Mouse (Mus musculus) cerebellum, adult 11-12 months (tissue): ENCODE data around the gene Il6st.

Source experiments
- DNase-seq: peaks from one replicate; pipeline ENCODE4 v3.0.0; 2022

The Il6st gene

DNA sequence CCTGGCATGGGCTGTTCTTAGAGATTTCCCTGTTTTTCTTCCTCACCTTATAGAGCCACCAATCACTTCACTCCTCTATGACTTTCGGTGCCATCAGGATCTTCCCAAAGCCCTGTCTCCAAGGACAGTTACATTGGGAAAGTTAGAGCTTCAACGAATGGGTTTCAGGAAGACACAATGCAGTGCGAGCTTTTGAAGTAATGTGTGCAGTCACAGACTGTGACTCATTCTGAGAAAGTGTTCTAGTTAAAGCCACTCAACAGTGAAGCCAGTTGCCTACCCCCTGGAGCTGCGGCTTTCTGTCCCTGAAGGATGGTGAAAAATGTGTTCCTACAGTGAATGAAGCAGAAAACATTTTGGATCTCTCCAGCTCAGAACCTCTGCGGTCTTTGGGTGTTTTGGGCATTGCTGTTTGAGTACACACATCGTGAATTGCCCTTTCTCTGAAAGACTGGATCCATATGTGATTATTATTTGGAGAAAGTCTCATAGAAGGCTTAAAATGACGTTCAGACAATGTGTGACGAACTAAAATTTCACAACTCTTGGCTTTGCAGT is 16.7 kb upstream of the Il6st start:
- DNase-seq, result no peak

DNA sequence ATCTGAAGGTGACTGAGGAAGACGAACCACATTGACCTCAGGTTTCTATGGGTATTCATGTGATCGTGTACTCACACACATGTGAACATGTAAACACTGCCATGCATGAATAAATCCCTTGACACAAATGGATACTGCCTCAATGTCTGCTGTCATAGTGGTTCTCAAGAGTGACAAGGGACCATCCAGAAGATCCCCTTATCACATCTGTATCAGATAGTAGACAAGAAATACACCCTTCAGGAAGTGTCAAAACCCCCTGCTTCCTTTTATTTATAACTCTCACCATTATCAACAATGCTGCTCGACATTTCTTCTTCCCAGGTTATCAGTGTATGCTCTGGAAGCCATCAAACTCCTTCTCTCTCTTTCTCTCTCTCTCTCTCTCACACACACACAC is 13.7 kb upstream of the Il6st start:
- DNase-seq, result no peak

DNA sequence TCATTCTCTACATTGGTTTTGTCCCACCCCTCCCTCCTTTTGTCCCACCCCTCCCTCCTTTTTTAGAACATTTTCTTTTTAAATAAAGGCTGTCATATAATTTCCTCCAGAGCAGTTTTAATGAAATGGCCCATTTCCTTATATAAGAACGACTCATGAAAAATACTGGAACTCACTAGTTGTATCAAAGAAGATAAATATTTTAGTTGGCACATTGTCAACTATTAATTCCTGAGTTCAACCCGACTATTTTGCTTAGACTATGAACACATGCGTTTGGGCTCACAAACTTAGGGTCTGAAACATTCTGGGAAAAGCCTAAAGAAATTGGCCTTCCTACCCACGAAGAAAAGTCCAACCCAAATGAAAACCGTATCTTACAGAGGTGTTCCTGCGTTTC is 6.5 kb upstream of the Il6st start:
- no peak for DNase-seq

DNA sequence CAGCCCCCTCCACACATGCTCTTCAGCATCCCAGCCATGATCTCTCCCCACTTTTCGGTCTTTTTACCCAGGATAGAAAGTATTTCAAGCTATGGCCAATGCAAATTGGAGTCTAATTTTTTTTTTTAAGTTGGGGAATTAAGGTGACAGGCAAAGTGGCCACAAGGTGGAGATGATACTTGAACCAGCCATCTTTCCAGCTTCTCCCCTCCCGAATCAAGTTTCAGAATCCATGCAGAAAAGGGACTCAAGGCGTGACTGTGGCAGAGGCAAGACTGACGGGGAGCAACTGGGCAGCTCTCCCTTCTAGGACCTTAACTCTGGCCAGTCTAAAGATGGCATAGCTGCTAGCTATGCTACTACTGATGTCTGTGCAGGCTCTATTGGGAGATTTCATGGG is 5.9 kb upstream of the Il6st start:
- no peak for DNase-seq

DNA sequence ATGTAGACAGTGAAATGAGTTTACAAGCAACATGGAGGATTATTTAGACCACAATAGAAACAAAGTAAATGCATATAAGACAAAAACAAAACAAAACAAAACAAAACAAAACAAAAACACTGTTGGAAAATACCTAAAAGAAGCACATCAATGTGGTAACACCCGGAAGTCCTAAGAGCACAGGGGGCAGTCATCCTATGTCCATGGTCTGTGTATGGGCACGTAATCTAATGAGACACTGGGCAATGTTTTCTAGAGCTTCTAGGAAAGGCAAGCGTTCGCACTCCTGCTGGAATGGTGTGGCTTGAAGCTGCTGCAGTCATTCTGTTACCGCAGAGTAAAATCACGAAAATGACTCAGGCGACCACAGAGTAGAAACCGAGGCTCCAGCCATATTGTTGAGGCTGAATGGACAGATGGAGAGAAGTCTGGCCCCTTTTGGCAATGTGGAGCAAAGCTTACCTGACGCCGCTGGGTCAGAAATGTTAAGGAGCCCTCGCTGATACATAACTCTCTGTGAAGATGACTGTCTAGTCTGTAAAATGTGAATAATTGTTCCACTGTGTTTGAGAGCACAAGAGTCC is 5.3 kb upstream of the Il6st start:
- no peak for DNase-seq

DNA sequence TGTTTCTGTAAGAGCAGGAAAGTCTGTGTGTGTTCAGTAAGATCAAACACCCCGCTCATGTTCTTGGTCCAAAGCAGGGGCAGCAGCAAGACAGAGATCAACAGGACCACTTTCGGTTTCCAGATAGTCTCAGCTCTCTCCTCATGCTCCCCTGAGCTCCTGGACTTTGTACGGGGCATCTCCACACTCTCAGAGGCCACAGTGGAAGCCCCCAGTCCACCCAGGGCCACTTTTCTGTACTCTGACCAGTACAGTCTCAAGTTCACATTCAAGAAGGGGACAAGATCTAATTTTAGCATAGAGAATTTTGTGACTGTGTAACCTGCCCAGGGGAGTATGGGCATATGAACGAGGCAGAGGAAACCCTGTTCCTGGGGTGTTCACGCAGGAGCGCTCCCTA is 3.9 kb upstream of the Il6st start:
- no peak for DNase-seq

DNA sequence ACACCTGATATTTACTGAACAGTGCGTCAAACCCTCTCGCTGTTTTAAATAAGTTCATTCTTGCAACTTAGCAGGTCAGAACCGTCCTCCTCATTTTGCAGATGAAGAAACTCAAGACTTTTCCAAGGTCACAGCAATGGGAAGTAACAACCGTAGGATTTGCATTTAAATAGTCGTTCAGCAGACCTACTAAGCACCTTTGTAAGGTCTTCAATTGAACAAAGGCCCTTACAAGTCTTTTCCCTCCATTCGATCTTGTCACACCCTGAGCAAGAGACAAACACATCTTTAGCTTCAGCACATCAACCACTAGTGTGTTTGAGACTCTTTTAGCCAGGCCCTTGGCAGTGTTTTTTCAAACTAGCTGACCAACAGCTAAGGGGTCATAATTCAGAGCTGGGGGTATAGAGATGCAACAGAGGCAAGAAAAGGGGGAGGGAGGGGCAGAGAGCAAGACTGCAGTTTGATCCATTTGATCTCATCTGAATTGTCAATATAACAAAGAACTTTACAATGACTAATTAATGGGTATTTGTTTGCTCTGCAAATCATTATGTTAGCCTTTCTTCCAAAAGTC is 1.4 kb upstream of the Il6st start:
- no peak for DNase-seq

DNA sequence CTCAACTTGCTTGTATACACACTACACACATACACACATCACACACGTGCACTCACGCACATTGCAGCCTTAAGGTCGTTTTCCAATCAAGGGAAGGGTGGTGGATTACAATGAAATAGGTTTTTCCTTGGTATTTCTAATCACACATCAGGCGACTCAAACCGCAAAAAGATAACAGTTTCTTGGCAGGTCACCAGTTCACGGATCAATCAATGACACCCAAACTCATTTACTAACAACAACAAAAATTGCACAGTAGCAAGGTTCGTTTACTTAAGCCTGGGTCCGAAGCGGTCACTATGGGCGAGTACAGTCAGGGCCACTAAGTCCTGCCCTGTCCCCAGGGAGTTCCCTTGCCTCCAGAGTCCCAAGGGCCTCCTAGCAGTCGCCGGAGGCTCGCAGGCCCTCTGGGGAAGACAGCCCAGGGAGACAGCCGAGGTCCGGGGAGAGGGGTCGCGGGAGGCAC is 500 bp upstream of the Il6st start:
- DNase-seq, result no peak

DNA sequence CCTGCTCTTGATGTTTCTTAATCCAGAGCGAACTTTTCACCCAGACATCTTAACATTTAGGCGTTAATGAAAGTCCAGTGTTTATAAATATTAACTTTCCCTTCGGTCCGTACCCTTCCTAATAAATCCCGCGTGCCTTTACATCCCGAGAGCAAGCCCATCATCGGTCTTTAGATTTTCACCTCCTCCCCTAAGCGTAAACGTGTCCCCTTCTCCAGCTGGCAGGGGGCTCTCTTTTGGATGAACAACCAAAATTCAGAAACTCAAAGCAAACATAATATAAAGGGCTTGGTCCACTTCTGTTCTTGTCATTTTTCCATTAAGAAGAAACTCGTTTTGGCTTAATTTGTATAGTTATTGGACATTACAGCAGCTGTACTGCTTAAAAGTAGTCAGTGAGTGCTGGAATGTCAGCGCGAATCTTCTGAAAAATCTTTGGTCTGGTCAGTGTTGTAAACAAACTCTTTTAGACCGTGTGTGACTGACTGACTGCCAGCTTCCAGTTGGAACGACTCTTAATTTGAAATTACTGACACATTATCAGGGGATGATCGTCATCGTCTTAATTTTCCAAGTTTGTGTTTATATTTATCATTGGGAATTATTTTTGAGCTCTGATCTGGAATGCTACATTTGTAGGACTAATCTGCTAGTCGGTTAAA is 887 bp downstream of the Il6st start:
- no peak for DNase-seq

DNA sequence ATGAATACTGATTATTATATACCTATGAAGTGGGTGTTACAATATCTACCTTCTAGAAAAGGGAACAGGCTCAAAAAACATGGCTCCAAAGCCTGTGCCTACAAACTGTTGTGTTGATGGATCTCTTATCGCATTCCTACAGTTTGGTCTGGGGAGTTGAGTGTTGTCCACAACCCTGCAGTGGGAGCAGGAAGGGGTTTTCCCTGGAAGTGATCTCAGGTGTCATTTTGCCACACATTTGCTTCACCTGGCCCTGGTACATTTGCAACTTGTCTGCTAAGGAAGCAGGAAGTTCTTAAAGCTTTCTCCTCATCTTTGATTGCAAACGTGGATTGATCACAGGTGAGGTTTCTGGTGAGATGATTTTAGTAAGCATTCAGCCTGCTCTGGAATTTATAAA is 1.7 kb downstream of the Il6st start:
- no peak for DNase-seq

DNA sequence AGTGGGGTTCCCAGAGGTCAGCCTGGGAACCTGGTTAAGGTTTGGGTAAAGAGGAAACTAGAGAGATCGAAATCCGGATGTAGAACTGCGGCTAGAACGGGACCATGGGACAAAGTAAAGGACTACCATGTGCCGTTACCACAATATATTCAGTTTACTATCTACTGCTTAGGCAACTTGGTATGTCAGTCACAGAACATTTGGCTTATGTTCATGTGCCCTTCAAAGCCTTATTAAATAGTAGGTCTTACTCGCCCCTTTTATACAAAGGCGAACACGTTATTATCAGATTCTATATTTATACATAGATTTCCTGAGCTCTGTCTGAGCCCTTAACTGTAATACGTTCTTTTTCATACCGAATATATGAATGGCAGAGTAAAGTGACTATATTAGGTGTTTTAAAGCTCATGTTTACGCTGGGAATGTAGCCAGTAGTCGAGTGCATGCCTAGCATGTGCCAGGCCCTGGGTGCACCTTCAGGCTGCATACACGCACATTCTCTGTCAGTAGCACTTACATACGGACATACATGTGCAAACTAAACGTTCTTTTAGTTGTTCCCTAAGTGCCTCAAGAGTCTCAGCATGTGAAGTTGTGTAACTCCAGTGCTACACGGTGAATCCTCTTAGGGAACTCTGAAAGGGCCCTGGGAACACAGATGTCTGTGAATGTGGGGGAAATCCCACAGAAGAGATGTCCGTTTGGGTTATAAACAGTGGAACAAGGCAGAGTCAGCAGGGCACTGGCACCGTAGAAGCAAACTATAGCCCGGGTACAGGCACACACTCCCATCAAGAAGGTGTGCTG is 2.5 kb downstream of the Il6st start:
- DNase-seq, result no peak

DNA sequence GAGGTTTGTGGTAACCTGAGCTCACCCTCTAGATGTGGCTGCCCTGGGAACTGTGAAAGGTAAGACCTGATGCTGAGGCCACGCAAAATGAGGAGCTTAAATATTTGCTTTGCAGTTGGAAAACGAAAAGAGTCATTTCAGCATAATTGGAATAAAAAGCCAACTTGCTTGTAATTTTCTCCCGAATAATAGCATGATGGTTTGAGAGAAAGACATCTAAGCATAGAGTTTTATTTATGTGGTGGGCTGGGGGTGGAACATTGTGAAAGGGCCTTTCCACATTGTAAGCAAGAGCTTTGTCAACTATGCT is 3.0 kb downstream of the Il6st start:
- no peak for DNase-seq

DNA sequence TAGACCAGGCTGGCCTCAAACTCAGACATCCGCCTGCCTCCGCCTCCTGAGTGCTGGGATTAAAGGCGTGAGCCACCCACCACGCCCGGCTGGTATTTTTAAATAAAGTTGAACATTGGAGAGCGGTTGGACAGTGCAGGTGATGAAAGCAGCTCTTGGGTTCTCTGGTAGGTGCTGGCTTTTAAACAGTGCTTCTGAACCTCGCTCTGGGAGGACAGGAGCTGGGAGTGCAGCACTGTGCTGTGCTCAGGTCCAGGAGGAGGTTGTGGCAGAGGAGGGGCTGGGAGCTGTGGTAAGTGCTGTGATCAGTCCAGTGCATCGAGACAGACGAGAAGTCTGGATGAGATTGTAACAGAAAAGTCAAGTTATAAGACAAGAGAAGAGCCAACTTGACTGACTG is 3.5 kb downstream of the Il6st start:
- DNase-seq, result no peak

DNA sequence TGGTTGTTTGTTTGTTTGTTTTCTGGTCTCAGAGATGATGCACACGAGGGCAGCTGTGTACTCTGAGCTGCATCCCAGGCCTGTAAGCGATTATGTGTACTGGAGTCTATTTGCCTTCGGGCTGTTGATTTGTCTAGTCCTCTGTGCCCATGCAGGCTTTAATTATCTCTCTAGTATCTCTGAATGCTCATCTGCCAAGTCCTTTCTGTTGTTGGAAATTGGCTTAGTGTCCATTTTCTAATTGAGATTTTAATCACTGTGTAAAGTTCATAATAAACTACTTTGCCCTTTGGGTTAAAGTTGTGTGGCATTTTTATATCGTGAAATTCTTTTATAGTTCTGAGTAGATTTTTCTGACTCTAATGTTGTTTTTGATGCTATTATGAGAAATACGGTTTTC is 5.6 kb downstream of the Il6st start:
- DNase-seq, result no peak

DNA sequence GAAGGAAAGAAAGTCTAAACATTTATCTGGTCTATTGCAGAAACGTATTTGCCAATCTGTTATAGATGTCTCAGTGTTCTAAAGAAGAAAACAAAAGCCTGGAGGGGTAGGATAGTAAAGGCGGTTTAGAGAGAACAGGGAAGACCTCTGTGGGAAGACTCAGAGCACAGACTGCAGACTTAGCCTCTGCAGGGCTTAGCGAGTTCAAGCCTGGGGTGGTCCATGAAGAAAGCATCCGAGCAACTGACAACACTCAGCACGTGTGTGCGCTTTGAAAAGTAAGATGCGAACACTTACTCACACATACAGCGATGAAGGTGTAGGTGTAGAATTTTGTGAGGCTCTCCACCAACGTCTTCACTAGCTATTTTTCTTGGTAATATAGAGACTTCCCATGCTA is 7.3 kb downstream of the Il6st start:
- no peak for DNase-seq

DNA sequence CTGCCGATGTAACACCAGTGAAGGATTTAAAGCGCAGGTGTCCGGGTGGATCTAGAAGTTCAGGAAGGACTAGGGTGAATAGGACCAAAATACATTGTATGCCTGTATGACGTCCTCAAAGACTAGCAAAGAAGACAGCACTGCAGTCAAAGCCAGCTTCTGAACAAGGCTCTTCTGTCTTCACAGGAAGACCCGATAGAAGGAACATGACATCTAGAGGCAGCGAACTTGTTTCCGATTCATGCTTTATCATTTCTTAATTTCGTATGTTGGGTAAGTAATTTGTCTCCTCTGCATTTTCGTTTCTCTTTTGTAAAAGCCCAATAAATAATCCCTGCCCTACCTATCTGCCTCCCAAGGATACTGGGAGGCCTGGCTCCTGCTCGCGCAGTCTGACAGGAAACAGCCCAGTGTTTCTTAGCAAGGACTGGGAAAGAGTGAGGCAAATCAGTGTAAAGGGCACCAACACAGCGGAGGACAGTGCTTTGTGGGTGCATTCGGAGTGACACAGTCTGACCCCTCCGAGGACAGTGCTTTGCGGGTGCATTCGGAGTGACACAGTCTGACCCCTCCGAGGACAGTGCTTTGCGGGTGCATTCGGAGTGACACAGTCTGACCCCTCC is 8.6 kb downstream of the Il6st start:
- DNase-seq, result no peak

DNA sequence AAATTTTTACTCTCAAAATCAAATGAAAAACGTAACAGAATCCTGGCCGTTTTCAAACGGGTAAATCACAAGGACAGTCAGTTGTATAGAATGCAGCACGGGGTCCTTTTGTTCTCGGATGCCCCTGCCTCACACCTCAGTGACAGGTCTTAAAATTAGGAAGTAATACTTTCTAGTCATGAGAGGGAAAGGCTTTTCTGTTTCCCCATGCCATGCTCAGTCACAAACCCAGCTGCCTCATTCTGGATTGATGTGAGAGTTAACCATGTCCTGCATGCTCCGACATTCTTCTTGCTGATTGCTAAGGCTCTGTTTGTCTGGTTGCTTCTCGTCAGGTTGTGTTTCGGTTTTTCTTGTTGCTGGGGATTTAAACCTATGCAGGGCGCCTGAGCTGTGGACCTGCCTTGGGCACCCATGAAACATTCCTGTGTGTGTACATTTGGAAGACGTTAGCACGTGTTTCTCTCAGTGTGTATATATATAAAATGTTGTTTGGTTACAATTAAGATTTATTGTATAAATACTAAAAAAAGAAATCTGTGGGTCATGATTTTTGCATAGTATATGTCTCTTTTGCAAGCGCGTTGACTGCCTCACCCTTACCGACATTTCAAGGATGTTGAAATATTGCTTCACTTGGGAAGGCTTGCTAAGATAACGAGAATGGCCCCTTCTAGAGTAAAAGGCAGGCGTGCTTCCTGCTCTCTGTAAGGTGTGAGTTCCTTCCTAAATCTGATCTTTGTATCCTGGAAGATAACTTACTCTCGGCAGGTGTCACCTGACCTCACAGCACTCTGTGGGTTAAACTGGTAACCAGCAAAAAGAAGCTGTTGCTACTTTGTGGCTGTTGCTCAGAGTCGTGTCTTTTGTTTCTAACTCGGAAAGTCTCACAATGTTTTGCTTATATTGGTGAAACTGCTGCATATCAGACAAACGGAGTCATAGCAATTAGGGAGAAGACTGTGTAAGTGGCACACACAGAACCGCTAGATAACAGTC is 10.2 kb downstream of the Il6st start:
- DNase-seq, result no peak

DNA sequence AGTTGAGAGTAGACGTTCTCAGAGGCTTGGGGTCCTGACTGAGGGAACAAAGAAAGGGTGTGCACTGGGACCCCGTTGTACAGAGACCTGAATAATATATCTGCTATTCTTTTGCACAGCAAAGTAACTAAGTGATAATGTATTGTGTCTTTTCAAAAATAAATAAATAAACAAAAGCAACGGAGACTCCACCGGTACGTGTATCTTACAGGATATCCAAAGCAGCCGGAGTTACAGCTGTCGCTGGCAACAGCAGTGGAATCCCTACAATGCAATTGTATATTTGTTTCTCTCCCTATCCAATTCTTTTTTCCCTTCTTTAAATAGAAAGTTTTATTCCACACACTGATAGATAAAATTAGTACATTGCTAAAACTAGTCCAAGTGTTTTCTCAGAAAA is 15.2 kb downstream of the Il6st start:
- DNase-seq, result no peak

DNA sequence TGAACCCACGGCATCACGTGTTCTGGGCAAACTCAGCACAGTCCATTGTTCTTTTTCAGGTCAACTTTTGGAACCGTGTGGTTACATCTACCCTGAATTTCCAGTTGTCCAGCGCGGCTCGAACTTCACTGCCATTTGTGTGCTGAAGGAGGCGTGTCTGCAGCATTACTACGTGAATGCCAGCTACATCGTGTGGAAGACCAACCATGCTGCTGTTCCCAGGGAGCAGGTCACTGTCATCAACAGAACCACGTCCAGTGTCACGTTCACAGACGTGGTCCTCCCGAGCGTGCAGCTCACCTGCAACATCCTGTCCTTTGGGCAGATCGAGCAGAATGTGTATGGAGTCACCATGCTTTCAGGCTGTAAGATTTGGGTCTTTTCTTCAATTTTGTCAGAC is 16.1 kb downstream of the Il6st start:
- no peak for DNase-seq

DNA sequence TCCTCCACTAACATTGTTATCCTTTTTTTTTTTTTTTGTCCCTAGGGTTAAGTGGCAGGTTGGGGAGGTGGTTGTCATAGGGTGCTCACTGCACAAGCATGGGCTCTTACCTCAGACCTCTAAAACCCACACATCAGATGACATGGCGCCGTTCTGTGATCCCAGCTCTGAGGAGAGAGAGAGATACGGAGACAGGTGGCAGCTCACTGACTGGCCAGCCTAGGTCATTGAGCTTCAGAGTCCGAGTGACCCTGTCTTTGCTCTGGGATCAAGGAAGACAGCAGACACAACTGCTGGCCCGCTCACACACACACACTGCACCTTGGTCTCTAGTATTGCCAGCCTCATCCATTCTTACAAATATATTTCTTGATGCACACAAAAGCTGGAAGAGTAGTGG is 18.7 kb downstream of the Il6st start:
- DNase-seq, result no peak

DNA sequence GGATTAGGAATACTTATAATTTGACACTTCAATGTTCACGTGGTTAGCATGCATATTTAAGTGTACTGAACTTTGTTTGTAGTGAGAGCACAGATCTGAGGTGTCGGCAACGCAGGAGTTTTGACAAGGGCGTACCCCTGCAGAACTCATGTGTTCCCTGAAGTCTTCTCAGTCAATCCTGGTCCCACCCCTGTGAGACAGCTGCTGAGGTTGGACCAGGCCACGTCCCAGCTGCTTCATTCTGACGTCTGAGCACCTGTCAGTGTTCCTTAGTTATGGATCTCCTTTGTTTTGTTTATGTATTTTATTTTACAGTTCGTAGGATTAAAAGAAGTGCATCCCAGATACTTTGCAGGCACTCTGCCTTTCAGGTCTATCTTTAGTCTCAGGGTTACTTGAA is 19.1 kb downstream of the Il6st start:
- no peak for DNase-seq

DNA sequence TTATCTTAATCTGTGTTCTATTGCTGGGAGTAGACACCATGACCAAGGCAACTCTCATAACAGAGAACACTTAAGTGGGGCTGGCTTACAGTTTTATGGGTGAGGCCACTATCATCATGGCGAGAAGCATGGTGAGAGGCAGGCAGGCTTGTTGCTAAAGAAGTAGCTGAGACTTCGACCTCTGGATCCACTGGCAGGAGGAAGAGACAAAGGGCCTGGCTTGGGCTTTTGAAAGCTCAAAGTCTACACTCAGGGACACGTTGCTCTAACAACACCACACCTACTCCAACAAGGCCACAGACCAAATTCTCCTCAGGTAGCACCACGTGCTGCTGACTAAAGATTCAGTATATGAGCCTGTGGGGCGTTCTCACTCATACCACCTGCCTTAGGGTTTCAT is 22.4 kb downstream of the Il6st start:
- no peak for DNase-seq
